In the genomic region with DNA sequence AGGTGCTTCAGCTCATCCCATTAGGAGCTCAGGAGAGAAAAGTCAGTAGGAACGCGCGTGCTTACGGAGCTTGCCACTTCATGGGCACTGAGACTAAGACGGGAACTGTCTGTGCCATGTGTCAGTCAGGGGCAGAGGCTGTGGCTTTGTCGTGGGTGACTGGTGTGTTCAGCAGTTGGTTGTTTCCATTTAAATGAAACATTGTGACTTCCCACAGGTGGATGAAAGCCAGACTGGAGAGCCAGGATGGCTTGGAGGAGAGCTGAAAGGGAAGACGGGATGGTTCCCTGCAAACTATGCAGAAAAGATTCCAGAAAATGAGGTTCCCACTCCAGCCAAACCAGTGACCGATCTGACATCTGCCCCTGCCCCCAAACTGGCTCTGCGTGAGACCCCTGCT, we compare ENCODE assay signal across 20 mouse cellular contexts.
A peak's percentile ranks its signal among the peaks of the same experiment; 100 is the strongest.
DNase-seq lines count a peak whose midpoint lies in the region; ATAC-seq and TF ChIP-seq lines count a peak whose summit lies in the region.
"Had no signal": no experiment of that assay in that cellular context is flagged by ENCODE, and none has a peak within 500 bp of the region (broad histone marks: within the 10 kb centered on the region; RNA-seq: fewer than 3 reads in every experiment).

No protein-coding gene starts in this region.

- WGBS in liver, adult 2 months = 66% methylated on average over 9 of the region's 9 CpGs
- WGBS in midbrain, embryonic 13.5 days = 93% methylated on average over 9 of the region's 9 CpGs
- 93% methylated on average over 9 of the region's 9 CpGs for WGBS in forebrain, embryonic 10.5 days

- peaks cover 20% of the 10 kb centered on the region for H3K4me1 ChIP-seq in liver, adult 2 months (ENCODE audit: control insufficient read depth, insufficient read depth, low read length)
- H3K4me1 ChIP-seq in midbrain, embryonic 13.5 days (replicated peaks) = no peaks in the 10 kb centered on the region
- H3K4me1 ChIP-seq in forebrain, embryonic 10.5 days = peaks cover 16% of the 10 kb centered on the region
- H3K4me1 ChIP-seq: intestine, embryonic 15.5 days had no signal

- DNase-seq in gastrocnemius, adult 18-20 months (ENCODE audit: low spot score) = peak; percentile 22
- no peak for DNase-seq in gastrocnemius, postnatal 36 days
- no peak for DNase-seq in liver, adult 2 months (ENCODE audit: extremely low read depth, low read depth, low spot score)
- DNase-seq in liver = no peak
- DNase-seq in gonadal fat pad, adult 2 months (ENCODE audit: low read depth) = peak; percentile 40
- DNase-seq in forebrain, embryonic 10.5 days (ENCODE audit: extremely low spot score, low spot score) = no peak
- DNase-seq: adrenal gland, postnatal 36 days; midbrain, embryonic 14.5 days; retina, postnatal 1 day; right cerebral cortex, postnatal 4 days; thymus, adult 2 months had no signal

- intact Hi-C loops in gastrocnemius, postnatal 36 days (cut with DNase I) = loop anchor here (5.0 kb wide), 1 partner anchor 69 kb away; no protein-coding TSS in a partner anchor

- H3K4me2 ChIP-seq in midbrain, embryonic 13.5 days (replicated peaks) = no peak overlapping the region
- H3K4me2 ChIP-seq: embryonic facial prominence, embryonic 13.5 days; heart, embryonic 15.5 days; hindbrain, embryonic 13.5 days; intestine, embryonic 15.5 days; kidney, embryonic 15.5 days; limb, embryonic 12.5 days; lung, embryonic 15.5 days had no signal

- ATAC-seq in midbrain, embryonic 13.5 days = no peak
- ATAC-seq: intestine, embryonic 15.5 days had no signal

- H3K4me3 ChIP-seq in liver, adult 2 months (ENCODE audit: insufficient read depth, low read depth, low read length) = no peak overlapping the region
- H3K4me3 ChIP-seq in midbrain, embryonic 13.5 days (replicated peaks) = no peak overlapping the region
- H3K4me3 ChIP-seq in forebrain, embryonic 10.5 days = no peak overlapping the region
- H3K4me3 ChIP-seq: embryonic facial prominence, embryonic 13.5 days; heart, embryonic 15.5 days; hindbrain, embryonic 13.5 days; intestine, embryonic 15.5 days; kidney, embryonic 15.5 days; left cerebral cortex, adult 2 months; limb, embryonic 12.5 days; lung, embryonic 15.5 days had no signal

- no peaks in the 10 kb centered on the region for H3K9me3 ChIP-seq in midbrain, embryonic 13.5 days
- H3K9me3 ChIP-seq in forebrain, embryonic 10.5 days = no peaks in the 10 kb centered on the region
- H3K9me3 ChIP-seq: embryonic facial prominence, embryonic 13.5 days; heart, embryonic 15.5 days; hindbrain, embryonic 13.5 days; intestine, embryonic 15.5 days; kidney, embryonic 15.5 days; limb, embryonic 12.5 days; lung, embryonic 15.5 days had no signal

- no peak overlapping the region for H3K9ac ChIP-seq in liver, adult 2 months (ENCODE audit: low read depth, low read length)
- H3K9ac ChIP-seq in midbrain, embryonic 13.5 days (replicated peaks) = no peak overlapping the region
- H3K9ac ChIP-seq: embryonic facial prominence, embryonic 13.5 days; heart, embryonic 15.5 days; hindbrain, embryonic 13.5 days; intestine, embryonic 15.5 days; kidney, embryonic 15.5 days; limb, embryonic 12.5 days; lung, embryonic 15.5 days had no signal

- H3K79me2 ChIP-seq in liver, adult 2 months (ENCODE audit: control insufficient read depth, insufficient read depth, low read length) = no peaks in the 10 kb centered on the region

- peak overlapping the region; percentile 47 for H3K27ac ChIP-seq in liver, adult 2 months (replicated peaks; ENCODE audit: insufficient read depth, low read depth, low read length)
- H3K27ac ChIP-seq in midbrain, embryonic 13.5 days = no peak overlapping the region
- no peak overlapping the region for H3K27ac ChIP-seq in forebrain, embryonic 10.5 days
- H3K27ac ChIP-seq: embryonic facial prominence, embryonic 13.5 days; intestine, embryonic 15.5 days; left cerebral cortex, adult 2 months; limb, embryonic 12.5 days; lung, embryonic 15.5 days had no signal

- no peaks in the 10 kb centered on the region; the same call in 1 of the 2 replicates for H3K36me3 ChIP-seq in liver, adult 2 months (ENCODE audit: control insufficient read depth, insufficient read depth, low read length)
- H3K36me3 ChIP-seq in midbrain, embryonic 13.5 days = peaks cover 75% of the 10 kb centered on the region
- H3K36me3 ChIP-seq in forebrain, embryonic 10.5 days (replicated peaks) = peaks cover 87% of the 10 kb centered on the region

- no peaks in the 10 kb centered on the region for H3K27me3 ChIP-seq in liver, adult 2 months (ENCODE audit: control insufficient read depth, insufficient read depth, low read length)
- H3K27me3 ChIP-seq in midbrain, embryonic 13.5 days = no peaks in the 10 kb centered on the region
- H3K27me3 ChIP-seq in forebrain, embryonic 10.5 days (ENCODE audit: poor library complexity, severe bottlenecking) = no peaks in the 10 kb centered on the region
- H3K27me3 ChIP-seq: embryonic facial prominence, embryonic 13.5 days; heart, embryonic 15.5 days; hindbrain, embryonic 13.5 days; intestine, embryonic 15.5 days; kidney, embryonic 15.5 days; limb, embryonic 12.5 days; lung, embryonic 15.5 days had no signal

- no peak for TF ChIP-seq POLR2A in liver, adult 2 months (IDR thresholded peaks at IDR 0.05; ENCODE audit: extremely low read depth, insufficient read depth, low read length)

- no peak for TF ChIP-seq CTCF in liver, adult 2 months (IDR thresholded peaks at IDR 0.05; ENCODE audit: low read depth, low read length)

Comparison
In these comparisons a context has a peak if more than half of its experiments do, and no peak if none do; other contexts are left out.
1. DNase-seq: peak in gastrocnemius, adult 18-20 months (single experiment) and gonadal fat pad, adult 2 months (single experiment); none in gastrocnemius, postnatal 36 days (0 of 2), liver, adult 2 months (single experiment), liver (single experiment) and forebrain, embryonic 10.5 days (single experiment).